20 mouse cellular contexts compared by ENCODE assay signal in genomic region chr13:107935611-107936010, GRCm38 (mm10).
"Had no signal": no experiment of that assay in that cellular context is flagged by ENCODE, and none has a peak within 500 bp of the region (broad histone marks: within the 10 kb centered on the region; RNA-seq: fewer than 3 reads in every experiment).

No protein-coding gene starts in this region.

- H3K9ac ChIP-seq: hindbrain, embryonic 12.5 days; hindbrain, embryonic 14.5 days; intestine, embryonic 15.5 days; liver, embryonic 13.5 days; liver, embryonic 15.5 days; liver, postnatal 0 days had no signal

- ATAC-seq: hindbrain, embryonic 16.5 days; inflammation-experienced regulatory T-cells, adult 6 months; intestine, embryonic 15.5 days; intestine, postnatal 0 days; liver, postnatal 0 days had no signal

- H3K4me1 ChIP-seq: liver, embryonic 15.5 days had no signal

- H3K27me3 ChIP-seq: hindbrain, embryonic 12.5 days; intestine, embryonic 15.5 days; liver, embryonic 13.5 days; liver, embryonic 15.5 days had no signal

- DNase-seq: gastrocnemius, adult 2 months; gastrocnemius, postnatal 10 days; gastrocnemius, postnatal 25 days; heart, adult 2 months; heart, postnatal 10 days; heart, postnatal 4 days; kidney, postnatal 14 days; liver; liver, embryonic 13.5 days; liver, postnatal 0 days had no signal

- H3K36me3 ChIP-seq: hindbrain, embryonic 10.5 days; hindbrain, embryonic 12.5 days; intestine, embryonic 15.5 days; liver, embryonic 13.5 days; liver, embryonic 15.5 days had no signal

- H3K9me3 ChIP-seq: hindbrain, embryonic 10.5 days; hindbrain, embryonic 12.5 days; intestine, embryonic 15.5 days; liver, embryonic 13.5 days; liver, embryonic 15.5 days had no signal

- H3K4me2 ChIP-seq: hindbrain, embryonic 12.5 days; hindbrain, embryonic 14.5 days; intestine, embryonic 15.5 days had no signal

- H3K4me3 ChIP-seq: gastrocnemius, adult 2 months; heart, adult 2 months; hindbrain, embryonic 10.5 days; hindbrain, embryonic 12.5 days; intestine, embryonic 15.5 days; layer of hippocampus, adult 2 months; left cerebral cortex, adult 2 months; liver, embryonic 13.5 days; liver, embryonic 15.5 days had no signal

- H3K27ac ChIP-seq: gastrocnemius, adult 2 months; heart, adult 2 months; hindbrain, embryonic 10.5 days; hindbrain, embryonic 12.5 days; hindbrain, embryonic 14.5 days; intestine, embryonic 15.5 days; layer of hippocampus, adult 2 months; left cerebral cortex, adult 2 months; liver, embryonic 13.5 days; liver, embryonic 15.5 days had no signal
